16 mouse cellular contexts compared by ENCODE assay signal in genomic region chr5:36997996-36998395, GRCm38 (mm10). TPM values are rescaled to one million over a fixed set of nuclear protein-coding genes. Genes with fewer than 3 reads are reported as not detected.
DNase-seq lines count a peak whose midpoint lies in the region; ATAC-seq and TF ChIP-seq lines count a peak whose summit lies in the region.
"Had no signal": no experiment of that assay in that cellular context is flagged by ENCODE, and none has a peak within 500 bp of the region (broad histone marks: within the 10 kb centered on the region; RNA-seq: fewer than 3 reads in every experiment).

No protein-coding gene starts in this region.

- TF ChIP-seq CTCF in thymus, adult 2 months (IDR thresholded peaks at IDR 0.05; ENCODE audit: borderline replicate concordance, control insufficient read depth, extremely low read depth, insufficient read depth, low read length, poor library complexity): no peak

- no peaks in the 10 kb centered on the region; the same call in 1 of the 2 replicates for H3K9me3 ChIP-seq in hindbrain, embryonic 16.5 days (ENCODE audit: control insufficient read depth, low read length)
- H3K9me3 ChIP-seq: embryonic facial prominence, embryonic 12.5 days; heart, embryonic 15.5 days; hindbrain, embryonic 12.5 days; intestine, embryonic 15.5 days; liver, embryonic 12.5 days; stomach, embryonic 15.5 days had no signal

- no peak overlapping the region for H3K4me3 ChIP-seq in thymus, adult 2 months (ENCODE audit: control insufficient read depth, insufficient read depth, low read length)
- no peak overlapping the region for H3K4me3 ChIP-seq in hindbrain, embryonic 16.5 days (ENCODE audit: low read length)
- H3K4me3 ChIP-seq: embryonic facial prominence, embryonic 12.5 days; heart, embryonic 15.5 days; hindbrain, embryonic 12.5 days; intestine, embryonic 15.5 days; liver, embryonic 12.5 days; stomach, embryonic 15.5 days had no signal

- peak; percentile 10 to 13 for DNase-seq in spleen, postnatal 36 days (ENCODE audit: low spot score in 2 of 2)
- no peak for DNase-seq in spleen, adult 12 weeks (ENCODE audit: low spot score)
- DNase-seq in thymus, adult 2 months: peak; percentile 71
- no peak for DNase-seq in kidney, adult 9 months
- DNase-seq in frontal cortex, adult 2 months (ENCODE audit: extremely low spot score in 1 of 2, low spot score in 1 of 2): no peak
- DNase-seq: cerebellum, adult 11-12 months; kidney, postnatal 10 days had no signal

- no peaks in the 10 kb centered on the region for H3K27me3 ChIP-seq in thymus, adult 2 months (ENCODE audit: control insufficient read depth, insufficient read depth, low read length)
- H3K27me3 ChIP-seq in hindbrain, embryonic 16.5 days (replicated peaks; ENCODE audit: control insufficient read depth, insufficient read depth, low read length): no peaks in the 10 kb centered on the region
- H3K27me3 ChIP-seq: embryonic facial prominence, embryonic 12.5 days; intestine, embryonic 15.5 days; stomach, embryonic 15.5 days had no signal

- 0 out of 2 replicates have a peak overlapping the region, but pooled peaks have one; percentile 32 for H3K27ac ChIP-seq in thymus, adult 2 months (ENCODE audit: control insufficient read depth, insufficient read depth, low read length)
- H3K27ac ChIP-seq in hindbrain, embryonic 16.5 days (ENCODE audit: low read depth, low read length): no peak overlapping the region
- H3K27ac ChIP-seq: embryonic facial prominence, embryonic 12.5 days; heart, embryonic 15.5 days; hindbrain, embryonic 12.5 days; intestine, embryonic 15.5 days; liver, embryonic 12.5 days; stomach, embryonic 15.5 days had no signal

- H3K9ac ChIP-seq in hindbrain, embryonic 16.5 days (ENCODE audit: low read depth, low read length): no peak overlapping the region
- H3K9ac ChIP-seq: embryonic facial prominence, embryonic 12.5 days; heart, embryonic 15.5 days; hindbrain, embryonic 12.5 days; intestine, embryonic 15.5 days; liver, embryonic 12.5 days; stomach, embryonic 15.5 days had no signal

- H3K36me3 ChIP-seq in thymus, adult 2 months (ENCODE audit: control insufficient read depth, insufficient read depth, low read length): no peaks in the 10 kb centered on the region
- H3K36me3 ChIP-seq in hindbrain, embryonic 16.5 days (ENCODE audit: control insufficient read depth, insufficient read depth, low read length): no peaks in the 10 kb centered on the region
- H3K36me3 ChIP-seq: embryonic facial prominence, embryonic 12.5 days; heart, embryonic 15.5 days; hindbrain, embryonic 12.5 days; intestine, embryonic 15.5 days; liver, embryonic 12.5 days; stomach, embryonic 15.5 days had no signal

- WGBS in thymus, adult 2 months: 2% methylated on average over 5 of the region's 5 CpGs
- 39% methylated on average over 5 of the region's 5 CpGs for WGBS in hindbrain, embryonic 16.5 days

- H3K4me2 ChIP-seq in hindbrain, embryonic 16.5 days (ENCODE audit: low read length): no peak overlapping the region
- H3K4me2 ChIP-seq: embryonic facial prominence, embryonic 12.5 days; heart, embryonic 15.5 days; hindbrain, embryonic 12.5 days; intestine, embryonic 15.5 days; liver, embryonic 12.5 days; stomach, embryonic 15.5 days had no signal

- peak; percentile 78 for ATAC-seq in common myeloid progenitor, adult 5-6 weeks (replicated peaks; ENCODE audit: low read depth, poor library complexity, severe bottlenecking)
- ATAC-seq in hindbrain, embryonic 16.5 days: no peak
- ATAC-seq: intestine, embryonic 15.5 days; liver, embryonic 12.5 days; midbrain, embryonic 16.5 days had no signal

- no peak for TF ChIP-seq POLR2A in thymus, adult 2 months (IDR thresholded peaks at IDR 0.05; ENCODE audit: control insufficient read depth, extremely low read depth, insufficient read depth, low read length, poor library complexity)

- peaks cover 27% of the 10 kb centered on the region for H3K4me1 ChIP-seq in thymus, adult 2 months (replicated peaks; ENCODE audit: control insufficient read depth, insufficient read depth, low read length)
- no peaks in the 10 kb centered on the region for H3K4me1 ChIP-seq in hindbrain, embryonic 16.5 days (ENCODE audit: control insufficient read depth, insufficient read depth, low read depth, low read length)
- H3K4me1 ChIP-seq: embryonic facial prominence, embryonic 12.5 days; heart, embryonic 15.5 days; hindbrain, embryonic 12.5 days; intestine, embryonic 15.5 days; liver, embryonic 12.5 days; stomach, embryonic 15.5 days had no signal

RNA-seq across cellular contexts. Expression of gene Wfs1, which starts 9.0 kb away (rescaled TPM):
- total RNA-seq in common myeloid progenitor, adult 5-6 weeks (2017): 0.64 and 1.4 TPM in 2 replicates
- polyA plus RNA-seq in thymus, adult 2 months (2012; rRNA removed): 7.1 and 8.5 TPM in 2 replicates
- 11.0 and 12.3 TPM in 2 replicates for polyA plus RNA-seq in hindbrain, embryonic 16.5 days (2015; fragmentation: Nextera tagmentation; extraction: Ambion mirVana)
- 56.5 and 65.1 TPM in 2 replicates for polyA plus RNA-seq in frontal cortex, adult 2 months (2012; rRNA removed)

Comparison
In these comparisons a context has a peak if more than half of its experiments do, and no peak if none do; other contexts are left out.
1. DNase-seq: peak in spleen, postnatal 36 days (2 of 2) and thymus, adult 2 months (single experiment); none in spleen, adult 12 weeks (single experiment), kidney, adult 9 months (single experiment) and frontal cortex, adult 2 months (0 of 2).